ENCODE assay signal across 24 mouse cellular contexts in the genomic region with DNA sequence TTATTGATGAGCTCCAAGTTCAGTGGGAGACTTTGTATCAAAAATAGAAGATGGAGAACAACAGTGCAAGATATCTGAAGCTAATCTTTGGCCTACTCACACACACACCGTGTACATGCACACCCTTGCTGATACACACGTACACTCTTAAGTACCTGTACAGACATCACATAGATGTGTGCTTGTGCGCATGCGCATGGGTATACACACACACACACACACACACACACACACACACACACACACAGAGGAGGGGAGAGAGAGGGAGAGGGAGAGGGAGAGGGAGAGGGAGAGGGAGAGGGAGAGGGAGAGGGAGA. TPM values are rescaled to one million over a fixed set of nuclear protein-coding genes. Genes with fewer than 3 reads are reported as not detected.
DNase-seq lines count a peak whose midpoint lies in the region; ATAC-seq and TF ChIP-seq lines count a peak whose summit lies in the region.
"Had no signal": no experiment of that assay in that cellular context is flagged by ENCODE, and none has a peak within 500 bp of the region (broad histone marks: within the 10 kb centered on the region; RNA-seq: fewer than 3 reads in every experiment).

No protein-coding gene starts in this region.

- no peak overlapping the region for H3K27ac ChIP-seq in forebrain, embryonic 11.5 days (ENCODE audit: low read depth, low read length)
- H3K27ac ChIP-seq in forebrain, embryonic 14.5 days (ENCODE audit: low read depth, low read length), result no peak overlapping the region
- no peak overlapping the region for H3K27ac ChIP-seq in hindbrain, embryonic 15.5 days (replicated peaks)
- no peak overlapping the region for H3K27ac ChIP-seq in hindbrain, embryonic 13.5 days
- H3K27ac ChIP-seq in midbrain, embryonic 11.5 days (ENCODE audit: low read depth, low read length), result no peak overlapping the region
- H3K27ac ChIP-seq in midbrain, embryonic 10.5 days (replicated peaks), result no peak overlapping the region
- H3K27ac ChIP-seq in midbrain, embryonic 16.5 days (ENCODE audit: low read length), result no peak overlapping the region
- H3K27ac ChIP-seq in midbrain, postnatal 0 days (ENCODE audit: low read depth, low read length), result no peak overlapping the region
- H3K27ac ChIP-seq: embryonic facial prominence, embryonic 10.5 days; embryonic facial prominence, embryonic 12.5 days; forebrain, embryonic 13.5 days had no signal

- no peaks in the 10 kb centered on the region for H3K36me3 ChIP-seq in forebrain, embryonic 11.5 days (ENCODE audit: control insufficient read depth, insufficient read depth, low read length)
- no peaks in the 10 kb centered on the region for H3K36me3 ChIP-seq in forebrain, embryonic 14.5 days (ENCODE audit: control insufficient read depth, insufficient read depth, low read length)
- no peaks in the 10 kb centered on the region for H3K36me3 ChIP-seq in hindbrain, embryonic 15.5 days
- no peaks in the 10 kb centered on the region for H3K36me3 ChIP-seq in hindbrain, embryonic 13.5 days
- no peaks in the 10 kb centered on the region for H3K36me3 ChIP-seq in midbrain, embryonic 11.5 days (ENCODE audit: control insufficient read depth, insufficient read depth, low read length)
- H3K36me3 ChIP-seq in midbrain, embryonic 10.5 days, result no peaks in the 10 kb centered on the region
- no peaks in the 10 kb centered on the region for H3K36me3 ChIP-seq in midbrain, embryonic 16.5 days (ENCODE audit: control insufficient read depth, insufficient read depth, low read length)
- no peaks in the 10 kb centered on the region for H3K36me3 ChIP-seq in midbrain, postnatal 0 days (ENCODE audit: insufficient read depth, low read length)
- H3K36me3 ChIP-seq: embryonic facial prominence, embryonic 10.5 days; embryonic facial prominence, embryonic 12.5 days; G1E had no signal

- TF ChIP-seq CTCF in midbrain, postnatal 0 days (IDR thresholded peaks at IDR 0.05), result no peak

- H3K4me3 ChIP-seq in forebrain, embryonic 11.5 days (ENCODE audit: low read depth, low read length), result no peak overlapping the region
- H3K4me3 ChIP-seq in forebrain, embryonic 14.5 days (ENCODE audit: low read depth, low read length), result no peak overlapping the region
- H3K4me3 ChIP-seq in hindbrain, embryonic 15.5 days, result no peak overlapping the region
- no peak overlapping the region for H3K4me3 ChIP-seq in hindbrain, embryonic 13.5 days
- H3K4me3 ChIP-seq in midbrain, embryonic 11.5 days (ENCODE audit: low read depth, low read length), result no peak overlapping the region
- H3K4me3 ChIP-seq in midbrain, embryonic 10.5 days, result no peak overlapping the region
- no peak overlapping the region for H3K4me3 ChIP-seq in midbrain, embryonic 16.5 days (ENCODE audit: low read depth, low read length)
- H3K4me3 ChIP-seq in midbrain, postnatal 0 days (ENCODE audit: low read depth, low read length), result no peak overlapping the region
- H3K4me3 ChIP-seq: embryonic facial prominence, embryonic 12.5 days; forebrain, embryonic 13.5 days had no signal

- H3K27me3 ChIP-seq in forebrain, embryonic 11.5 days (ENCODE audit: control insufficient read depth, insufficient read depth, low read length), result no peaks in the 10 kb centered on the region
- H3K27me3 ChIP-seq in forebrain, embryonic 14.5 days (replicated peaks; ENCODE audit: control insufficient read depth, insufficient read depth, low read length), result no peaks in the 10 kb centered on the region
- no peaks in the 10 kb centered on the region for H3K27me3 ChIP-seq in hindbrain, embryonic 15.5 days
- H3K27me3 ChIP-seq in hindbrain, embryonic 13.5 days, result no peaks in the 10 kb centered on the region
- H3K27me3 ChIP-seq in midbrain, embryonic 11.5 days (ENCODE audit: control insufficient read depth, insufficient read depth, low read length), result no peaks in the 10 kb centered on the region
- no peaks in the 10 kb centered on the region; the same call in 1 of the 2 replicates for H3K27me3 ChIP-seq in midbrain, embryonic 10.5 days (ENCODE audit: low read depth, poor library complexity, severe bottlenecking)
- no peaks in the 10 kb centered on the region for H3K27me3 ChIP-seq in midbrain, embryonic 16.5 days (ENCODE audit: control insufficient read depth, insufficient read depth, low read depth, low read length)
- no peaks in the 10 kb centered on the region for H3K27me3 ChIP-seq in midbrain, postnatal 0 days (ENCODE audit: insufficient read depth, low read length)
- H3K27me3 ChIP-seq: CH12.LX; embryonic facial prominence, embryonic 12.5 days; forebrain, embryonic 13.5 days; Patski had no signal

- no peaks in the 10 kb centered on the region for H3K9me3 ChIP-seq in forebrain, embryonic 11.5 days (ENCODE audit: control insufficient read depth, low read length)
- H3K9me3 ChIP-seq in forebrain, embryonic 14.5 days (replicated peaks; ENCODE audit: control insufficient read depth, low read length), result no peaks in the 10 kb centered on the region
- no peaks in the 10 kb centered on the region for H3K9me3 ChIP-seq in hindbrain, embryonic 15.5 days
- H3K9me3 ChIP-seq in hindbrain, embryonic 13.5 days, result no peaks in the 10 kb centered on the region
- no peaks in the 10 kb centered on the region for H3K9me3 ChIP-seq in midbrain, embryonic 11.5 days (ENCODE audit: control insufficient read depth, low read length)
- no peaks in the 10 kb centered on the region for H3K9me3 ChIP-seq in midbrain, embryonic 10.5 days (replicated peaks)
- H3K9me3 ChIP-seq in midbrain, embryonic 16.5 days (replicated peaks; ENCODE audit: control insufficient read depth, low read length, poor library complexity, severe bottlenecking), result no peaks in the 10 kb centered on the region
- H3K9me3 ChIP-seq in midbrain, postnatal 0 days (ENCODE audit: low read length), result no peaks in the 10 kb centered on the region
- H3K9me3 ChIP-seq: embryonic facial prominence, embryonic 10.5 days; embryonic facial prominence, embryonic 12.5 days; forebrain, embryonic 13.5 days had no signal

- peak; percentile 31; the same call in 1 of the 2 replicates for ATAC-seq in forebrain, embryonic 11.5 days (replicated peaks; ENCODE audit: low FRiP score)
- no peak for ATAC-seq in forebrain, embryonic 14.5 days
- ATAC-seq in hindbrain, embryonic 15.5 days (ENCODE audit: low FRiP score, low read depth), result no peak
- ATAC-seq in hindbrain, embryonic 13.5 days (ENCODE audit: low FRiP score), result no peak
- 0 out of 2 replicates have a peak, but pooled peaks have one; percentile 17 for ATAC-seq in midbrain, embryonic 11.5 days (ENCODE audit: low FRiP score)
- ATAC-seq in midbrain, embryonic 16.5 days, result peak; percentile 66
- ATAC-seq in midbrain, postnatal 0 days (ENCODE audit: low FRiP score), result no peak
- ATAC-seq: activated CD4-positive, CD25-positive, alpha-beta regulatory T cell, adult 4 months; CD4-positive, CD25-positive, alpha-beta regulatory T cell, adult 4 months had no signal

- 92% methylated on average over 4 of the region's 4 CpGs for WGBS in forebrain, embryonic 11.5 days
- WGBS in forebrain, embryonic 14.5 days, result 80% methylated on average over 2 of the region's 4 CpGs
- 85% methylated on average over 4 of the region's 4 CpGs for WGBS in hindbrain, embryonic 15.5 days
- 87% methylated on average over 4 of the region's 4 CpGs for WGBS in hindbrain, embryonic 13.5 days
- 83% methylated on average over 4 of the region's 4 CpGs for WGBS in midbrain, embryonic 11.5 days
- 89% methylated on average over 4 of the region's 4 CpGs for WGBS in midbrain, embryonic 10.5 days
- WGBS in midbrain, embryonic 16.5 days, result 85% methylated on average over 4 of the region's 4 CpGs
- 88% methylated on average over 4 of the region's 4 CpGs for WGBS in midbrain, postnatal 0 days

- DNase-seq in forebrain, embryonic 11.5 days (ENCODE audit: low spot score), result no peak
- DNase-seq in forebrain, embryonic 14.5 days (ENCODE audit: low spot score), result no peak
- DNase-seq in midbrain, embryonic 11.5 days (ENCODE audit: low spot score, missing footprints), result no peak
- DNase-seq in midbrain, embryonic 10.5 days (ENCODE audit: low spot score), result no peak
- DNase-seq in midbrain, postnatal 0 days (ENCODE audit: low spot score), result no peak
- DNase-seq: adrenal gland, adult 8-10 months; cerebellum, adult 11-12 months had no signal

- H3K4me1 ChIP-seq in forebrain, embryonic 11.5 days (replicated peaks; ENCODE audit: control insufficient read depth, insufficient read depth, low read length), result no peaks in the 10 kb centered on the region
- H3K4me1 ChIP-seq in forebrain, embryonic 14.5 days (ENCODE audit: control insufficient read depth, insufficient read depth, low read length), result no peaks in the 10 kb centered on the region
- no peaks in the 10 kb centered on the region; the same call in 1 of the 2 replicates for H3K4me1 ChIP-seq in hindbrain, embryonic 15.5 days (replicated peaks)
- 0 out of 2 replicates have a peak, but pooled peaks cover 4% of the 10 kb centered on the region for H3K4me1 ChIP-seq in hindbrain, embryonic 13.5 days (replicated peaks)
- no peaks in the 10 kb centered on the region for H3K4me1 ChIP-seq in midbrain, embryonic 11.5 days (ENCODE audit: control insufficient read depth, insufficient read depth, low read length)
- H3K4me1 ChIP-seq in midbrain, embryonic 10.5 days, result no peaks in the 10 kb centered on the region
- no peaks in the 10 kb centered on the region; the same call in 1 of the 2 replicates for H3K4me1 ChIP-seq in midbrain, embryonic 16.5 days (ENCODE audit: control insufficient read depth, insufficient read depth, low read length)
- no peaks in the 10 kb centered on the region for H3K4me1 ChIP-seq in midbrain, postnatal 0 days (ENCODE audit: insufficient read depth, low read length)
- H3K4me1 ChIP-seq: embryonic facial prominence, embryonic 12.5 days; forebrain, embryonic 13.5 days had no signal

- no peak overlapping the region for H3K9ac ChIP-seq in forebrain, embryonic 11.5 days (ENCODE audit: low read length)
- no peak overlapping the region for H3K9ac ChIP-seq in forebrain, embryonic 14.5 days (ENCODE audit: low read length)
- no peak overlapping the region for H3K9ac ChIP-seq in hindbrain, embryonic 15.5 days
- no peak overlapping the region for H3K9ac ChIP-seq in hindbrain, embryonic 13.5 days
- no peak overlapping the region for H3K9ac ChIP-seq in midbrain, embryonic 11.5 days (ENCODE audit: low read length)
- no peak overlapping the region for H3K9ac ChIP-seq in midbrain, embryonic 16.5 days (ENCODE audit: low read depth, low read length)
- no peak overlapping the region for H3K9ac ChIP-seq in midbrain, postnatal 0 days (replicated peaks; ENCODE audit: low read length, poor library complexity, severe bottlenecking)
- H3K9ac ChIP-seq: embryonic facial prominence, embryonic 12.5 days; forebrain, embryonic 13.5 days; forebrain, postnatal 0 days had no signal

- no peak overlapping the region for H3K4me2 ChIP-seq in forebrain, embryonic 11.5 days (ENCODE audit: low read depth, low read length, severe bottlenecking)
- no peak overlapping the region for H3K4me2 ChIP-seq in forebrain, embryonic 14.5 days (ENCODE audit: low read length)
- H3K4me2 ChIP-seq in hindbrain, embryonic 15.5 days, result peak overlapping the region; percentile 32; the same call in 1 of the 2 replicates
- H3K4me2 ChIP-seq in hindbrain, embryonic 13.5 days, result no peak overlapping the region
- no peak overlapping the region for H3K4me2 ChIP-seq in midbrain, embryonic 11.5 days
- H3K4me2 ChIP-seq in midbrain, embryonic 16.5 days (ENCODE audit: low read length), result peak overlapping the region; percentile 47
- H3K4me2 ChIP-seq in midbrain, postnatal 0 days (ENCODE audit: low read depth, low read length, poor library complexity, severe bottlenecking), result no peak overlapping the region

RNA-seq across cellular contexts. Expression of a gene that starts 15.3 kb away (rescaled TPM):
- not detected in 2 replicates for polyA plus RNA-seq in forebrain, embryonic 11.5 days (2014; fragmentation: Nextera tagmentation; extraction: Ambion mirVana)
- not detected in 2 replicates for polyA plus RNA-seq in forebrain, embryonic 14.5 days (2014; fragmentation: Nextera tagmentation; extraction: Ambion mirVana)
- polyA plus RNA-seq in hindbrain, embryonic 15.5 days (2015; fragmentation: Nextera tagmentation; extraction: Ambion mirVana), result not detected in 2 replicates
- not detected in 2 replicates for polyA plus RNA-seq in hindbrain, embryonic 13.5 days (2015; fragmentation: Nextera tagmentation; extraction: Ambion mirVana)
- not detected in 2 replicates for polyA plus RNA-seq in midbrain, embryonic 11.5 days (2014; fragmentation: Nextera tagmentation; extraction: Ambion mirVana)
- not detected in 2 replicates for polyA plus RNA-seq in midbrain, embryonic 10.5 days (2016; fragmentation: Nextera tagmentation; extraction: Ambion mirVana)
- polyA plus RNA-seq in midbrain, embryonic 16.5 days (2015; fragmentation: Nextera tagmentation; extraction: Ambion mirVana), result not detected in 2 replicates
- total RNA-seq in midbrain, postnatal 0 days (2014; rRNA removed), result not detected in 2 replicates
- not detected in 2 replicates for polyA plus RNA-seq in midbrain, postnatal 0 days (2015; fragmentation: Nextera tagmentation; extraction: Ambion mirVana)
- total RNA-seq: adrenal gland, adult 18-20 months; adrenal gland, adult 8-10 months; adrenal gland, postnatal 14 days; adrenal gland, postnatal 36 days; CH12.LX; G1E had no signal
- polyA plus RNA-seq: activated CD4-positive, CD25-positive, alpha-beta regulatory T cell, adult 4 months; CD4-positive, CD25-positive, alpha-beta regulatory T cell, adult 4 months; cerebellum, adult 2 months; cortical plate, adult 2 months; embryonic facial prominence, embryonic 10.5 days; embryonic facial prominence, embryonic 12.5 days; forebrain, embryonic 13.5 days; forebrain, postnatal 0 days; G1E; Patski had no signal

RNA-seq across cellular contexts. Expression of a gene that starts 41.5 kb away (rescaled TPM):
- not detected in 2 replicates for polyA plus RNA-seq in forebrain, embryonic 11.5 days (2014; fragmentation: Nextera tagmentation; extraction: Ambion mirVana)
- polyA plus RNA-seq in forebrain, embryonic 14.5 days (2014; fragmentation: Nextera tagmentation; extraction: Ambion mirVana), result 0.41 and 0.82 TPM in 2 replicates
- polyA plus RNA-seq in hindbrain, embryonic 15.5 days (2015; fragmentation: Nextera tagmentation; extraction: Ambion mirVana), result 0.26 and 0.73 TPM in 2 replicates
- polyA plus RNA-seq in hindbrain, embryonic 13.5 days (2015; fragmentation: Nextera tagmentation; extraction: Ambion mirVana), result 2.0 TPM in 1 of 2 replicates, not detected in the other
- polyA plus RNA-seq in midbrain, embryonic 11.5 days (2014; fragmentation: Nextera tagmentation; extraction: Ambion mirVana), result not detected in 2 replicates
- 0.05 and 0.12 TPM in 2 replicates for polyA plus RNA-seq in midbrain, embryonic 10.5 days (2016; fragmentation: Nextera tagmentation; extraction: Ambion mirVana)
- polyA plus RNA-seq in midbrain, embryonic 16.5 days (2015; fragmentation: Nextera tagmentation; extraction: Ambion mirVana), result 1.0 and 9.2 TPM in 2 replicates
- total RNA-seq in midbrain, postnatal 0 days (2014; rRNA removed), result 0.16 TPM in 1 of 2 replicates, not detected in the other
- 0.10 TPM in 1 of 2 replicates, not detected in the other for polyA plus RNA-seq in midbrain, postnatal 0 days (2015; fragmentation: Nextera tagmentation; extraction: Ambion mirVana)
- total RNA-seq: adrenal gland, postnatal 14 days; adrenal gland, postnatal 36 days; CH12.LX had no signal
- polyA plus RNA-seq: activated CD4-positive, CD25-positive, alpha-beta regulatory T cell, adult 4 months; CD4-positive, CD25-positive, alpha-beta regulatory T cell, adult 4 months; G1E; Patski had no signal

Comparison
In these comparisons a context has a peak if more than half of its experiments do, and no peak if none do; other contexts are left out.
1. ATAC-seq: peak in forebrain, embryonic 11.5 days (single experiment), midbrain, embryonic 11.5 days (single experiment) and midbrain, embryonic 16.5 days (single experiment); none in forebrain, embryonic 14.5 days (single experiment), hindbrain, embryonic 15.5 days (single experiment), hindbrain, embryonic 13.5 days (single experiment) and midbrain, postnatal 0 days (single experiment).
2. H3K4me2 ChIP-seq: peak in hindbrain, embryonic 15.5 days (single experiment) and midbrain, embryonic 16.5 days (single experiment); none in forebrain, embryonic 11.5 days (single experiment), forebrain, embryonic 14.5 days (single experiment), hindbrain, embryonic 13.5 days (single experiment), midbrain, embryonic 11.5 days (single experiment) and midbrain, postnatal 0 days (single experiment).